Mouse (Mus musculus) neural tube, embryonic 12.5 days (tissue): ENCODE results near the gene Atf6. TPM values are rescaled to one million over a fixed set of nuclear protein-coding genes. Genes with fewer than 3 reads are reported as not detected.

Source experiments
- ATAC-seq: fragments of 200-750 bp; cut with Nextera tagmentation; 2 replicates; pipeline ENCODE4 v1.8.0; 2017; ENCODE audit warnings: low read depth, mild to moderate bottlenecking, moderate TSS enrichment, moderate library complexity; ENCODE audit not compliant: low FRiP score
- H3K27ac ChIP-seq: fragments of 300-500 bp; sonication (generic); 2 replicates; pipeline ENCODE4 v1.5.1; 2016
- H3K27me3 ChIP-seq: fragments of 300-500 bp; sonication (generic); replicated peaks from 2 replicates; pipeline ENCODE4 v1.6.1; 2016; ENCODE audit warnings: mild to moderate bottlenecking
- H3K36me3 ChIP-seq: fragments of 300-500 bp; sonication (generic); 2 replicates; pipeline ENCODE4 v1.6.1; 2016; ENCODE audit warnings: mild to moderate bottlenecking
- H3K4me1 ChIP-seq: fragments of 300-500 bp; sonication (generic); 2 replicates; pipeline ENCODE4 v1.6.1; 2016
- H3K4me2 ChIP-seq: fragments of 300-500 bp; sonication (generic); replicated peaks from 2 replicates; pipeline ENCODE4 v1.6.1; 2016; ENCODE audit warnings: mild to moderate bottlenecking
- H3K4me3 ChIP-seq: fragments of 300-500 bp; sonication (generic); 2 replicates; pipeline ENCODE4 v1.5.1; 2016
- H3K9ac ChIP-seq: fragments of 300-500 bp; sonication (generic); 2 replicates; pipeline ENCODE4 v1.6.1; 2016; ENCODE audit warnings: mild to moderate bottlenecking
- H3K9me3 ChIP-seq: fragments of 300-500 bp; sonication (generic); 2 replicates; pipeline ENCODE4 v1.6.1; 2016; ENCODE audit warnings: mild to moderate bottlenecking
- WGBS: fragments of 180-500 bp; shearing (Covaris S2); methylation state at CpG from one replicate; pipeline ENCODE4 v1.1.7; 2016; 5-methylcytosine and 5-hydroxymethylcytosine counted together
- polyA plus RNA-seq: library from polyadenylated mRNA; unstranded; fragments of >200 nt; fragmentation: Nextera tagmentation; extraction: Ambion mirVana; gene quantifications from 2 replicates; pipeline ENCODE4 v1.2.1, GENCODE M21; 2016

The Atf6 gene
- polyA plus RNA-seq, 1 experiment from 2014 or later = 10.2 TPM

DNA sequence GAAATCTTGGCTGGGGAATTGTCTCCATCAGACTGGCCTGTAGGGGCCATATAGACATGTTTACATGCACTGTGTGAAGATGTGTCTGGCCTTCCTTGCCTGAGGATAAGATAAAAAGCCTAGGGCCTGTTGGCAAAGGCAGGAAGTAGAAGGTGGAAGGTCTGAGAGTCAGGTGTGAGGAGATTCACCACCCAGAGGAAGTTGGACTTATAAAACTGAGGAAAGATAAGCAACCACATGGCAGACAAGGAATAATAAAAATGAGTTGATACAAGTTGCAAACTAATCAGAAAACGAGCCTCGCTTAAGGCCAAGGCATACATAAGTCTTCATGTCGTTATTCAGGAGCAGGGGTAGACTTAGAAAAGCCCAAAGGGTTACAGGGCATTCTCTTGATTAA lies 8.1 kb upstream of the Atf6 start:
- no peak for ATAC-seq
- Histone ChIP-seq H3K4me3 (no peak overlapping the region), H3K4me1 (no peaks in the 10 kb centered on the region), H3K36me3 (peaks cover 28% of the 10 kb centered on the region), H3K27ac (no peak overlapping the region), H3K9ac (no peak overlapping the region), H3K4me2 (no peak overlapping the region), H3K27me3 (no peaks in the 10 kb centered on the region), H3K9me3 (no peaks in the 10 kb centered on the region)
- WGBS = 91% methylated on average over 3 of the region's 3 CpGs

- peaks cover 14% of the 10 kb centered on the region for H3K36me3 ChIP-seq
- H3K4me2 ChIP-seq = no peak overlapping the region
- 90% methylated on average over 2 of the region's 2 CpGs for WGBS
- no peak overlapping the region for H3K9ac ChIP-seq
- no peak overlapping the region for H3K4me3 ChIP-seq
- no peaks in the 10 kb centered on the region for H3K9me3 ChIP-seq
- ATAC-seq = no peak
- no peak overlapping the region for H3K27ac ChIP-seq
- no peaks in the 10 kb centered on the region for H3K27me3 ChIP-seq
- peaks cover 1% of the 10 kb centered on the region for H3K4me1 ChIP-seq
These were observed 4.4 kb upstream of the Atf6 start for GRCm38 (mm10) chr1:170871961-170872360.

DNA sequence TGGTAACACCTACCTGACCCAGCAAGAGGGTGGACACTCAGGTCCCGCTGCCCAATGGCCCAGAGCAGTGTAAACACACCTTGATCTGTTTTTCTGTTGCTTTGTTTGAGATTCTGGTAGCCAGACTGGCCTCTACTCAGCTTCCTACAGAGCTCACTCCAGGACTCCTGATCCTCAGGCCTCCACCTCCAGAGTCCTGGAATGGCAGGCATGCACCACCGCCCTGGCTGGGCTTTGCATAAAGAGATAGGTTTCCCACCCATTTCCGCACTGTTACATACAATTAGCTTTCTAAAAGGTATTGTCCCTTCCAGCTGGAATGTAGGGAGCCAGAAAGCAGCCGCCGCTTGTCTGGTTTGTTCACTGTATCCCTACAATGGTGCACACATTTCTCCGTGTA lies 3.8 kb upstream of the Atf6 start:
- no peak overlapping the region for H3K27ac ChIP-seq
- no peak overlapping the region for H3K9ac ChIP-seq
- H3K4me3 ChIP-seq = no peak overlapping the region
- peaks cover 12% of the 10 kb centered on the region for H3K36me3 ChIP-seq
- no peak for ATAC-seq
- 94% methylated on average over 6 of the region's 6 CpGs for WGBS
- peaks cover 5% of the 10 kb centered on the region for H3K4me1 ChIP-seq
- no peak overlapping the region for H3K4me2 ChIP-seq
- no peaks in the 10 kb centered on the region for H3K9me3 ChIP-seq
- H3K27me3 ChIP-seq = no peaks in the 10 kb centered on the region

DNA sequence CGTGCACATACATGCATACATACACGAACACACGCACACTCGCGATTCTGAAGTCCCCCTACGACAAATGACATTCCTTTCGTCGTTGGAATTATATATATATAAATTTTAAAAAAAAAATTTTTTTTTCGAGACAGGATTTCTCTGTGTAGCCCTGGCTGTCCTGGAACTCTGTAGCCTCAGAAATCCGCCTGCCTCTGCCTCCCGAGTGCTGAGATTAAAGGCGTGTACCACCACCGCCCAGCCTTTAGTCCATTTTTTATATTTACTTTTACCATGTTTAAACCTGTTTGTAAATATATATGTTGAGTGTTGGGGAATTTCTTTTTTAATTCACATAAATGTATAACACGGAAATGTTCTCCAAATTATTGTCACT lies 1.3 kb upstream of the Atf6 start:
- ATAC-seq = no peak; the same call in 1 of the 2 replicates
- peak overlapping the region; percentile 89 for H3K4me2 ChIP-seq
- H3K4me1 ChIP-seq = peaks cover 5% of the 10 kb centered on the region
- peak overlapping the region; percentile 64 for H3K4me3 ChIP-seq
- peak overlapping the region; percentile 54 for H3K9ac ChIP-seq
- 22% methylated on average over 14 of the region's 14 CpGs for WGBS
- H3K9me3 ChIP-seq = no peaks in the 10 kb centered on the region
- H3K27ac ChIP-seq = no peak overlapping the region
- H3K36me3 ChIP-seq = peaks cover 2% of the 10 kb centered on the region; the same call in 1 of the 2 replicates
- H3K27me3 ChIP-seq = no peaks in the 10 kb centered on the region

DNA sequence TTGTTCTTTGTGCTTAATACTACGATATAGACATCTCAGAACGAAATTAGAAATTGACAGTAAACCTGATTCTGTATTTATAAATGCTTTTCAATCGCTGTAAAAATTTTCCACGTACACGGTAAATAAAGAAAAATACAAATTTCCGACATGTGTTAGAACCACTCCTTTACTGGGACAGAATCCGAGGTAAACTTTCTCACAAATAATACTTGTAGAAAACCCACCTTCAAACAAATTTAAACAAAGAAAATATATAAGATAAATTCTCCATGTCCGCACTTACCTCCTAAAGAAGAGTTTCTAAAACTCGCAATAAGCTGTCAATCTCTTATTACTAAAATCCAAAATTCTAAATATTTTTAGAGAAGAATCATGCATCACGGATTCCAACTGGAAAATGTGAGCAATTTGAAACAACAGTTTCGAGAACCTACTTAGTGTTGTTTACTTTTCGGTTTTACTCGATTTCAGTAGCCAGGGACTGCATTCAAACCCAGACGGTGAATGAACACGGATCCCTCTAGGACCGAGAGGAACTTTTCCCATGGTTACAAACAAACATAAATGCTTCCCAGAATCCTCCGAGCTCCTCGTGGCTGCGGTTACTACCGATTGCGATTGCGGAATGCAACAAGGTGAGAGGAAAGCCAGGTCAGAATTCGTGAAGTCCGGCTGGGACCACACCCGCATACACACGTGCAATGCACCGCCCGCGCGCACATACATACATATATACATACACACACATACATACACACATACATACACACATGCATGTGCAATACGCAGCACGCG lies 735 bp upstream of the Atf6 start:
- Histone ChIP-seq H3K9ac (peak overlapping the region; percentile 77), H3K27me3 (no peaks in the 10 kb centered on the region), H3K4me2 (peak overlapping the region; percentile 89), H3K27ac (no peak overlapping the region), H3K4me1 (peaks cover 5% of the 10 kb centered on the region), H3K9me3 (no peaks in the 10 kb centered on the region), H3K36me3 (peaks cover 2% of the 10 kb centered on the region; the same call in 1 of the 2 replicates), H3K4me3 (peak overlapping the region; percentile 64)
- WGBS = under 1% methylated on average over 33 of the region's 33 CpGs
- peak; percentile 89 for ATAC-seq

DNA sequence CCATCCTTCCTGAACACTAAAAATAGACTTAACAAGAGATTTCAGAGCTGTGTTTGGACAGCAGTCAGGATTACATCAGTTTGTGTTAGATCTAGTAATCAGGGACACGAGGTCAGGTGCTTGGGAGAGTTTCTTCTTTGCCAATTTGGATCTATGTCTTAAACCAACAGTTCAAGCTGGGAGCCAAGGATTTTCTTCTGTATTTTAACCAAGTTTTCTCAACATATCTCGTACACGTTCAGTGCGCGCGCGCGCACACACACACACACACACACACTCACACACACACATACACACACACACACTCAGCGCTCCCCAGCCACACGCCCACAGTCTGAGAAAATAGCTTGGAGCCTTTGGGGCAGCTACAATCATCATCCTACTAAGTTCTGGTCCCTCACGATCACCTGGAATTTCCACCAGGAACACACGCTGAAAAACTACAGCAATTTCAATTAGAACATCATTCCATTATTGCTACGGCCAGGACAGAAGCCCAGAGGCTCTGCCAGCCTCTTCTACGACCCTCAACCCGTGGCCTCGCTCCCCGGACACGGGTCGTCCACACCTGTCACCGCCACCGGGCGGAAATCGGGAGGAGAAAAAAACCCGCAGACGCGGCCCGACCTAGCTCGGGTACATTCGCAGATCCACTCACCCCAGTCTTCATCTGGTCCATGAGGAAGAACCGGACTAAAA lies 430 bp downstream of the Atf6 start:
- Histone ChIP-seq H3K36me3 (no peaks in the 10 kb centered on the region; the same call in 1 of the 2 replicates), H3K9ac (peak overlapping the region; percentile 77), H3K4me1 (peaks cover 5% of the 10 kb centered on the region), H3K4me2 (peak overlapping the region; percentile 89), H3K4me3 (peak overlapping the region; percentile 64), H3K27me3 (no peaks in the 10 kb centered on the region), H3K27ac (no peak overlapping the region), H3K9me3 (no peaks in the 10 kb centered on the region)
- ATAC-seq = peak; percentile 69
- 3% methylated on average over 30 of the region's 30 CpGs for WGBS

GRCm38 (mm10) chr1:170865406-170865805 lies 2.2 kb downstream of the Atf6 start:
- no peak overlapping the region for H3K4me3 ChIP-seq
- no peak overlapping the region for H3K4me2 ChIP-seq
- H3K27me3 ChIP-seq = no peaks in the 10 kb centered on the region
- H3K36me3 ChIP-seq = no peaks in the 10 kb centered on the region
- H3K4me1 ChIP-seq = peaks cover 5% of the 10 kb centered on the region
- WGBS = 91% methylated on average over 5 of the region's 5 CpGs
- H3K27ac ChIP-seq = no peak overlapping the region
- no peak overlapping the region for H3K9ac ChIP-seq
- H3K9me3 ChIP-seq = no peaks in the 10 kb centered on the region
- no peak for ATAC-seq

DNA sequence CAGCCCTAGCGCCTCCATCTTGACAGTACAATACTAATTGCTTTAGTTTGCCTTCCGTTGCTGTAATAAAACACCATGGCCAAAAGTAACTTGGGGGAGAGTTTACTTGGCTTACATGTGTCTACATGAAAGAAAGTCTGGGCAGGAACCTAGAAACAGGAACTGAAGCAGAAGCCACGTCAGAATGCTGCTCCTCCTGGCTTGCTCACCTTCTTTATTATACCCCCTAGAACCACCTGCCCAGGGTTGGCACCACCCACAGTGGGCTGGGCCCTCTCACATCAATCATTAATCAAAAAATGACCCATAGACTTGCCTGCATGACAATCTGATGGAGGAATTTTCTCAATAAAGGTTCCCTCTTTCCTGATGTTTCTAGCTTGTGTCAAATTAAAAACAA lies 2.8 kb downstream of the Atf6 start:
- H3K36me3 ChIP-seq = no peaks in the 10 kb centered on the region
- peaks cover 5% of the 10 kb centered on the region for H3K4me1 ChIP-seq
- H3K4me3 ChIP-seq = no peak overlapping the region
- H3K9me3 ChIP-seq = no peaks in the 10 kb centered on the region
- H3K27ac ChIP-seq = no peak overlapping the region
- H3K9ac ChIP-seq = no peak overlapping the region
- ATAC-seq = no peak
- H3K27me3 ChIP-seq = no peaks in the 10 kb centered on the region
- whole genome bisulfite sequencing = 86% methylated on average over 3 of the region's 3 CpGs
- no peak overlapping the region for H3K4me2 ChIP-seq

DNA sequence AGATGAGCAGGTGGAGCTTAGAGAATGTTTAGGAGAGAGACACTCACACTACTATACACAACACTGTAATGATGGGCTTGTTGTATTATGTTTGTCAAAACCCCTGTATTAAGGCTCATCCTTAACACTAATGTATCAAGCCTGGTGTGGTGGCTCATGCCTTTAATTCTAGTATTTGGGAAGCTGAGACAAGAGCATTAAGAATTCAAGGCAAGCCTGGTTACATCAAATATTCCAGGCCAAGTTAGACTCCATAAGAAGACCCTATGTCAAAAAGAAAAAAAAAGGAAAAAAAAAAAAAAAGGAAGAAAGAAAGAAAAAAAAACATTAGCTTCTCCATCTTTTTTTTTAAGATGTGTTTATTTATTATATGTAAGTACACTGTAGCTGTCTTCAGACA lies 3.3 kb downstream of the Atf6 start:
- Histone ChIP-seq H3K4me3 (no peak overlapping the region), H3K9me3 (no peaks in the 10 kb centered on the region), H3K27ac (no peak overlapping the region), H3K4me2 (no peak overlapping the region), H3K4me1 (peaks cover 5% of the 10 kb centered on the region), H3K9ac (no peak overlapping the region), H3K36me3 (no peaks in the 10 kb centered on the region), H3K27me3 (no peaks in the 10 kb centered on the region)
- ATAC-seq = no peak

GRCm38 (mm10) chr1:170863033-170863432 lies 4.5 kb downstream of the Atf6 start:
- H3K9me3 ChIP-seq = no peaks in the 10 kb centered on the region
- no peaks in the 10 kb centered on the region for H3K36me3 ChIP-seq
- no peak overlapping the region for H3K4me3 ChIP-seq
- WGBS = 77% methylated on average over 4 of the region's 4 CpGs
- H3K4me2 ChIP-seq = no peak overlapping the region
- H3K9ac ChIP-seq = no peak overlapping the region
- H3K27me3 ChIP-seq = no peaks in the 10 kb centered on the region
- H3K4me1 ChIP-seq = peaks cover 5% of the 10 kb centered on the region
- H3K27ac ChIP-seq = no peak overlapping the region
- ATAC-seq = no peak

- H3K36me3 ChIP-seq = no peaks in the 10 kb centered on the region
- H3K4me2 ChIP-seq = no peak overlapping the region
- ATAC-seq = no peak
- H3K9ac ChIP-seq = no peak overlapping the region
- H3K4me3 ChIP-seq = no peak overlapping the region
- 77% methylated on average over 3 of the region's 3 CpGs for WGBS
- H3K27ac ChIP-seq = no peak overlapping the region
- H3K9me3 ChIP-seq = no peaks in the 10 kb centered on the region
- peaks cover 5% of the 10 kb centered on the region for H3K4me1 ChIP-seq
- H3K27me3 ChIP-seq = no peaks in the 10 kb centered on the region
These were observed 5.2 kb downstream of the Atf6 start for GRCm38 (mm10) chr1:170862435-170862717.

- Histone ChIP-seq H3K9ac (no peak overlapping the region), H3K9me3 (no peaks in the 10 kb centered on the region), H3K36me3 (no peaks in the 10 kb centered on the region), H3K4me3 (no peak overlapping the region), H3K4me1 (peaks cover 3% of the 10 kb centered on the region), H3K27ac (no peak overlapping the region), H3K27me3 (no peaks in the 10 kb centered on the region), H3K4me2 (no peak overlapping the region)
- ATAC-seq = no peak
- 85% methylated on average over 13 of the region's 13 CpGs for WGBS
These were observed 5.7 kb downstream of the Atf6 start for GRCm38 (mm10) chr1:170861671-170862434.
